Mouse (Mus musculus): ENCODE results near the gene Limk1. TPM values are rescaled to one million over a fixed set of nuclear protein-coding genes. Genes with fewer than 3 reads are reported as not detected.

Limk1 gene
- total RNA-seq, 1 experiment from 2014 or later: 5.1 TPM

- no peak for ATAC-seq (replicated peaks; ENCODE audit: insufficient number of reproducible peaks, low FRiP score, low TSS enrichment, poor library complexity, severe bottlenecking)
Measured at GRCm38 (mm10) chr5:134640371-134640770, 48.0 kb downstream of the Limk1 start.

- peak; percentile 87 for ATAC-seq (replicated peaks; ENCODE audit: insufficient number of reproducible peaks, low FRiP score, low TSS enrichment, poor library complexity, severe bottlenecking)
Measured at GRCm38 (mm10) chr5:134639269-134639682, 49.1 kb downstream of the Limk1 start, which contains the start of gene Eif4h. TSS of gene Eif4h (minus strand) at chr5:134639490.

GRCm38 (mm10) chr5:134638461-134639268 lies 49.7 kb downstream of the Limk1 start:
- ATAC-seq (replicated peaks; ENCODE audit: insufficient number of reproducible peaks, low FRiP score, low TSS enrichment, poor library complexity, severe bottlenecking): no peak

GRCm38 (mm10) chr5:134637820-134638367 lies 50.5 kb downstream of the Limk1 start:
- no peak for ATAC-seq (replicated peaks; ENCODE audit: insufficient number of reproducible peaks, low FRiP score, low TSS enrichment, poor library complexity, severe bottlenecking)

GRCm38 (mm10) chr5:134632841-134633240 lies 55.6 kb downstream of the Limk1 start:
- ATAC-seq (replicated peaks; ENCODE audit: insufficient number of reproducible peaks, low FRiP score, low TSS enrichment, poor library complexity, severe bottlenecking): no peak

GRCm38 (mm10) chr5:134630835-134631234 lies 57.6 kb downstream of the Limk1 start:
- no peak for ATAC-seq (replicated peaks; ENCODE audit: insufficient number of reproducible peaks, low FRiP score, low TSS enrichment, poor library complexity, severe bottlenecking)

GRCm38 (mm10) chr5:134629508-134629907 lies 58.9 kb downstream of the Limk1 start:
- ATAC-seq (replicated peaks; ENCODE audit: insufficient number of reproducible peaks, low FRiP score, low TSS enrichment, poor library complexity, severe bottlenecking): no peak

GRCm38 (mm10) chr5:134622069-134622468 lies 66.3 kb downstream of the Limk1 start:
- no peak for ATAC-seq (replicated peaks; ENCODE audit: insufficient number of reproducible peaks, low FRiP score, low TSS enrichment, poor library complexity, severe bottlenecking)

- ATAC-seq (replicated peaks; ENCODE audit: insufficient number of reproducible peaks, low FRiP score, low TSS enrichment, poor library complexity, severe bottlenecking): no peak
Measured at GRCm38 (mm10) chr5:134621099-134621640, 67.2 kb downstream of the Limk1 start.

- no peak for ATAC-seq (replicated peaks; ENCODE audit: insufficient number of reproducible peaks, low FRiP score, low TSS enrichment, poor library complexity, severe bottlenecking)
Measured at GRCm38 (mm10) chr5:134620457-134620856, 67.9 kb downstream of the Limk1 start.

GRCm38 (mm10) chr5:134617071-134617470 lies 71.3 kb downstream of the Limk1 start:
- ATAC-seq (replicated peaks; ENCODE audit: insufficient number of reproducible peaks, low FRiP score, low TSS enrichment, poor library complexity, severe bottlenecking): peak; percentile 62

- ATAC-seq (replicated peaks; ENCODE audit: insufficient number of reproducible peaks, low FRiP score, low TSS enrichment, poor library complexity, severe bottlenecking): no peak
Measured at GRCm38 (mm10) chr5:134615780-134616179, 72.6 kb downstream of the Limk1 start.

GRCm38 (mm10) chr5:134615380-134615779 lies 73.0 kb downstream of the Limk1 start:
- no peak; the same call in 1 of the 2 replicates for ATAC-seq (replicated peaks; ENCODE audit: insufficient number of reproducible peaks, low FRiP score, low TSS enrichment, poor library complexity, severe bottlenecking)

- ATAC-seq (replicated peaks; ENCODE audit: insufficient number of reproducible peaks, low FRiP score, low TSS enrichment, poor library complexity, severe bottlenecking): peak; percentile 67
Measured at GRCm38 (mm10) chr5:134614802-134615201, 73.6 kb downstream of the Limk1 start, which contains the start of gene Lat2. TSS of gene Lat2 (minus strand) at chr5:134615025.

GRCm38 (mm10) chr5:134614296-134614695 lies 74.1 kb downstream of the Limk1 start:
- ATAC-seq (replicated peaks; ENCODE audit: insufficient number of reproducible peaks, low FRiP score, low TSS enrichment, poor library complexity, severe bottlenecking): peak; percentile 19

- ATAC-seq (replicated peaks; ENCODE audit: insufficient number of reproducible peaks, low FRiP score, low TSS enrichment, poor library complexity, severe bottlenecking): peak; percentile 37; the same call in 1 of the 2 replicates
Measured at GRCm38 (mm10) chr5:134613727-134614126, 74.7 kb downstream of the Limk1 start.

GRCm38 (mm10) chr5:134611810-134612521 lies 76.4 kb downstream of the Limk1 start:
- ATAC-seq (replicated peaks; ENCODE audit: insufficient number of reproducible peaks, low FRiP score, low TSS enrichment, poor library complexity, severe bottlenecking): no peak

- ATAC-seq (replicated peaks; ENCODE audit: insufficient number of reproducible peaks, low FRiP score, low TSS enrichment, poor library complexity, severe bottlenecking): no peak
Measured at GRCm38 (mm10) chr5:134609916-134610643, 78.3 kb downstream of the Limk1 start.
